Mouse (Mus musculus) liver, adult 2 months (tissue): Measurements from ENCODE around the gene Prkca. TPM values are rescaled to one million over a fixed set of nuclear protein-coding genes. Genes with fewer than 3 reads are reported as not detected.

ENCODE experiments used
- DNase-seq: peaks from one replicate; pipeline ENCODE4 v3.0.0-alpha.2; 2011; ENCODE audit warnings: low read depth, low spot score; ENCODE audit errors: extremely low read depth
- H3K27ac ChIP-seq: fragments of 200-500 bp; replicated peaks from 2 replicates; pipeline ENCODE4 v1.5.1; 2012; ENCODE audit warnings: low read depth, mild to moderate bottlenecking, control low read depth, inconsistent platforms, low read length; ENCODE audit not compliant: insufficient read depth
- H3K27me3 ChIP-seq: fragments of 200-500 bp; 2 replicates; pipeline ENCODE4 v1.6.1; 2012; ENCODE audit warnings: mild to moderate bottlenecking, moderate library complexity, low read length, inconsistent platforms; ENCODE audit not compliant: control insufficient read depth, insufficient read depth
- H3K36me3 ChIP-seq: fragments of 200-500 bp; 2 replicates; pipeline ENCODE4 v1.6.1; 2012; ENCODE audit warnings: low read length, inconsistent platforms; ENCODE audit not compliant: control insufficient read depth, insufficient read depth
- H3K4me1 ChIP-seq: fragments of 200-500 bp; 2 replicates; pipeline ENCODE4 v1.6.1; 2011; ENCODE audit warnings: low read length; ENCODE audit not compliant: control insufficient read depth, insufficient read depth
- H3K4me3 ChIP-seq: fragments of 200-500 bp; 2 replicates; pipeline ENCODE4 v1.5.1; 2011; ENCODE audit warnings: low read depth, mild to moderate bottlenecking, control low read depth, low read length, moderate library complexity; ENCODE audit not compliant: insufficient read depth
- H3K79me2 ChIP-seq: fragments of 200-500 bp; 2 replicates; pipeline ENCODE4 v1.6.1; 2012; ENCODE audit warnings: inconsistent platforms, mild to moderate bottlenecking, low read length, moderate library complexity; ENCODE audit not compliant: control insufficient read depth, insufficient read depth
- H3K9ac ChIP-seq: fragments of 200-500 bp; 2 replicates; pipeline ENCODE4 v1.6.1; 2012; ENCODE audit warnings: low read depth, mild to moderate bottlenecking, control low read depth, inconsistent platforms, low read length
- CTCF ChIP-seq: fragments of 200-500 bp; IDR thresholded peaks from 2 replicates; pipeline ENCODE4 v1.5.1; 2011; ENCODE audit warnings: low read depth, low read length, control low read depth
- POLR2A ChIP-seq: fragments of 200-500 bp; IDR thresholded peaks from 2 replicates; pipeline ENCODE4 v1.6.1; 2011; ENCODE audit warnings: low read length, control low read depth; ENCODE audit not compliant: insufficient read depth; ENCODE audit errors: extremely low read depth
- WGBS: fragments of 180-500 bp; shearing (Covaris S2); methylation state at CpG from one replicate; pipeline ENCODE4 v1.1.7; 2018; 5-methylcytosine and 5-hydroxymethylcytosine counted together
- polyA plus RNA-seq: library from polyadenylated mRNA; depleted of rRNA; stranded (reverse); fragments of >200 nt; gene quantifications from 2 replicates; pipeline ENCODE4 v1.2.3, GENCODE M21; 2012
- total RNA-seq: library from RNA; depleted of rRNA; stranded (reverse); fragments of >200 nt; gene quantifications from 2 replicates; pipeline ENCODE4 v1.2.3, GENCODE M21; 2014

Gene Prkca
- total and polyA plus RNA-seq, 2 experiments: 2.8 to 4.3 TPM

GRCm38 (mm10) chr11:108311912-108312311, 31.8 kb downstream of the Prkca start:
- Histone ChIP-seq H3K27me3 (no peaks in the 10 kb centered on the region), H3K36me3 (no peaks in the 10 kb centered on the region), H3K79me2 (no peaks in the 10 kb centered on the region), H3K9ac (no peak overlapping the region), H3K27ac (no peak overlapping the region), H3K4me3 (no peak overlapping the region), H3K4me1 (peaks cover 6% of the 10 kb centered on the region)
- WGBS: 82% methylated on average over 2 of the region's 2 CpGs
- no peak for TF ChIP-seq CTCF
- TF ChIP-seq POLR2A: no peak
- no peak for DNase-seq

- no peak overlapping the region for H3K27ac ChIP-seq
- H3K9ac ChIP-seq: no peak overlapping the region
- no peaks in the 10 kb centered on the region for H3K79me2 ChIP-seq
- H3K27me3 ChIP-seq: no peaks in the 10 kb centered on the region
- no peak overlapping the region for H3K4me3 ChIP-seq
- peak; percentile 54 for DNase-seq
- TF ChIP-seq POLR2A (no peak), CTCF (no peak)
- H3K36me3 ChIP-seq: no peaks in the 10 kb centered on the region
- peaks cover 17% of the 10 kb centered on the region for H3K4me1 ChIP-seq
- 31% methylated on average over 5 of the region's 5 CpGs for WGBS
Measured at GRCm38 (mm10) chr11:108309791-108310190, 33.9 kb downstream of the Prkca start.

DNA sequence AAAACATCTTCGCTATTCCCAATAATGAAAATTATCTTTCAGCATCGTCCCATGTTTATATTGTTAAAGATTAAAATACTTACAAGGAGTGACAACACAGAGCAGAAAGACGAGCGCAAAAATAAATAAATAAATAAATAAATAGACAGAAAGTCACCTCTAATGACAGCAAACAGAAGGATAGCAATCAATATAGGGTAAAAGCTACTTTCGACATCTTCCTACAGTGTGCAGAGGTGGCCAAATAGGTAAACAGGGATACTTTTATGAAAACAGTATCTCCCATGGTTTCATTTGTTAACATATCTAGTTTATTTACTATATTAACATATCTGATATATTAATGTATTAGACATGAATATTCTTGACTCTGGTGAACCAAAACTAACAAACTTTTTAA, 35.5 kb downstream of the Prkca start:
- H3K27ac ChIP-seq: no peak overlapping the region
- H3K4me1 ChIP-seq: peaks cover 17% of the 10 kb centered on the region
- peak; percentile 71 for DNase-seq
- H3K4me3 ChIP-seq: no peak overlapping the region
- H3K79me2 ChIP-seq: no peaks in the 10 kb centered on the region
- no peak for TF ChIP-seq POLR2A
- no peak for TF ChIP-seq CTCF
- 39% methylated on average over 5 of the region's 5 CpGs for whole genome bisulfite sequencing
- no peaks in the 10 kb centered on the region for H3K36me3 ChIP-seq
- H3K9ac ChIP-seq: no peak overlapping the region
- no peaks in the 10 kb centered on the region for H3K27me3 ChIP-seq

DNA sequence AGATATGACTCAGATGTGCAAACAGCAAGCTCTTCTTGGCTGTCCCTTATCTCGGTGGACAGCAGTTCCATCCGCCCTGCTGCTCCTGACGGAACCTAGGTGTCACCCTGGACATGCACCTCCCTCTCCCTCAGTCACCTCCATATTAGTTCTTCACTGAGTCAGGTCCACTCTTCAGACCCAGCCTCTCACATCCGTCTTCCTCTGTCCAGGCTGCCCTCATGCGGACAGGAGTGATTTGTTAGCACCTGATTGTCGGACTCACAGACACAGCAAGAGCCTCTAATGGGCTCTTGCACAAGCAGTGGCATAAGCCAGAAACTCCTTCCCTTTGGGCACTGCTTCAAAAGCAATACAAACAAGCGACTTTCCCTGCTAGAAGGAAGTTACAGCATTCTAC, 36.5 kb downstream of the Prkca start:
- Histone ChIP-seq H3K9ac (no peak overlapping the region), H3K36me3 (no peaks in the 10 kb centered on the region), H3K4me1 (peaks cover 17% of the 10 kb centered on the region), H3K27me3 (no peaks in the 10 kb centered on the region), H3K27ac (no peak overlapping the region), H3K79me2 (no peaks in the 10 kb centered on the region), H3K4me3 (no peak overlapping the region)
- 20% methylated on average over 7 of the region's 7 CpGs for WGBS
- no peak for TF ChIP-seq POLR2A
- TF ChIP-seq CTCF: no peak
- peak; percentile 91 for DNase-seq

- Histone ChIP-seq H3K9ac (no peak overlapping the region), H3K4me1 (peaks cover 17% of the 10 kb centered on the region), H3K27me3 (no peaks in the 10 kb centered on the region), H3K36me3 (no peaks in the 10 kb centered on the region), H3K79me2 (no peaks in the 10 kb centered on the region), H3K27ac (no peak overlapping the region), H3K4me3 (no peak overlapping the region)
- WGBS: 97% methylated on average over 4 of the region's 4 CpGs
- DNase-seq: no peak
- no peak for TF ChIP-seq CTCF
Measured at GRCm38 (mm10) chr11:108303787-108304186, 39.9 kb downstream of the Prkca start.

- H3K4me3 ChIP-seq: no peak overlapping the region
- DNase-seq: no peak
- WGBS: 80% methylated on average over 10 of the region's 10 CpGs
- H3K79me2 ChIP-seq: no peaks in the 10 kb centered on the region
- H3K27ac ChIP-seq: no peak overlapping the region
- peaks cover 11% of the 10 kb centered on the region for H3K4me1 ChIP-seq
- no peaks in the 10 kb centered on the region for H3K27me3 ChIP-seq
- no peak overlapping the region for H3K9ac ChIP-seq
- H3K36me3 ChIP-seq: no peaks in the 10 kb centered on the region
- no peak for TF ChIP-seq CTCF
- TF ChIP-seq POLR2A: no peak
Measured at GRCm38 (mm10) chr11:108301796-108302490, 41.8 kb downstream of the Prkca start.
